Mouse (Mus musculus) thymus, adult 18-20 months (tissue): ENCODE results near the gene Prdm1.

Experiments
- DNase-seq, 2 experiments: peaks; one replicate each; pipeline ENCODE4 v3.0.0; 2022; ENCODE audit warnings: mixed read lengths in 2 of 2

Prdm1 gene

GRCm38 (mm10) chr10:44528291-44529082 is at the start of gene Prdm1:
Prdm1 (minus strand) TSS chr10:44528501.
- no peak for DNase-seq

- DNase-seq: no peak
Measured at GRCm38 (mm10) chr10:44565971-44566370, 37.7 kb upstream of the Prdm1 start.

GRCm38 (mm10) chr10:44565109-44565508 is 36.8 kb upstream of the Prdm1 start:
- DNase-seq: no peak

- no peak for DNase-seq
Measured at GRCm38 (mm10) chr10:44556845-44557244, 28.5 kb upstream of the Prdm1 start.

- no peak for DNase-seq
Measured at GRCm38 (mm10) chr10:44555317-44555716, 27.0 kb upstream of the Prdm1 start.

- no peak for DNase-seq
Measured at GRCm38 (mm10) chr10:44553648-44554047, 25.3 kb upstream of the Prdm1 start.

GRCm38 (mm10) chr10:44539033-44539578 is 10.8 kb upstream of the Prdm1 start:
- DNase-seq: no peak

GRCm38 (mm10) chr10:44538137-44538536 is 9.8 kb upstream of the Prdm1 start:
- DNase-seq: no peak

- DNase-seq: no peak
Measured at GRCm38 (mm10) chr10:44530067-44530360, 1.7 kb upstream of the Prdm1 start.

GRCm38 (mm10) chr10:44529218-44530066 is 1.1 kb upstream of the Prdm1 start:
- DNase-seq: peak; percentile 80 to 81

- DNase-seq: no peak
Measured at GRCm38 (mm10) chr10:44527651-44528050, 650 bp downstream of the Prdm1 start.

- no peak for DNase-seq
Measured at GRCm38 (mm10) chr10:44526751-44527591, 1.3 kb downstream of the Prdm1 start.

- DNase-seq: no peak
Measured at GRCm38 (mm10) chr10:44520189-44520588, 8.1 kb downstream of the Prdm1 start.

- no peak for DNase-seq
Measured at GRCm38 (mm10) chr10:44518631-44519030, 9.7 kb downstream of the Prdm1 start.

- DNase-seq: no peak
Measured at GRCm38 (mm10) chr10:44513108-44513507, 15.2 kb downstream of the Prdm1 start.

- no peak for DNase-seq
Measured at GRCm38 (mm10) chr10:44511029-44511428, 17.3 kb downstream of the Prdm1 start.

GRCm38 (mm10) chr10:44508649-44509048 is 19.7 kb downstream of the Prdm1 start:
- DNase-seq: no peak

- DNase-seq: no peak
Measured at GRCm38 (mm10) chr10:44507984-44508383, 20.3 kb downstream of the Prdm1 start.

- no peak for DNase-seq
Measured at GRCm38 (mm10) chr10:44502891-44503290, 25.4 kb downstream of the Prdm1 start.

- no peak for DNase-seq
Measured at GRCm38 (mm10) chr10:44499897-44500519, 28.3 kb downstream of the Prdm1 start.

GRCm38 (mm10) chr10:44493818-44494492 is 34.3 kb downstream of the Prdm1 start:
- no peak for DNase-seq
